In the genomic region with DNA sequence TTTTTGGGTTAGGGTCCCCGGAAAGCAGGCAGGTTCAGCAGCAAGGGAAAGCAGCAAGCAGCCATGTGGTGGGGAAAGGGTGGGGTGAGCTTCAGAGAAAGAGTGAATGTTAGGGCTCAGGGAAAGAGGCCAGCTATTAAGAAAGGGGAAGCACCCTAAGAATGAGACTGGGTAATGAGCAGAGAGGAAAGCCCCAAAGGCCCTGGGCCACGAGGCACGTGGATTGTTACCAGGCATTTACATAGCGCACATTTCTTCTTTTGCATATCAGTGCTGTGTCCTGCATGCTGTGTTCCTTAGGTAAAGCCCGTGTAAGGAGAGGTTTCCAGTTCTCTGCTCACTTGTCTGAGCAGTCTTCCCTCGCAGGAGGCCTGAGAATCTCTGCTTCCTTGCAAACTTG, we compare ENCODE assay signal across 19 mouse cellular contexts. TPM values are rescaled to one million over a fixed set of nuclear protein-coding genes. Genes with fewer than 3 reads are reported as not detected.
DNase-seq lines count a peak whose midpoint lies in the region; ATAC-seq and TF ChIP-seq lines count a peak whose summit lies in the region.
"Had no signal": no experiment of that assay in that cellular context is flagged by ENCODE, and none has a peak within 500 bp of the region (broad histone marks: within the 10 kb centered on the region; RNA-seq: fewer than 3 reads in every experiment).

No protein-coding gene starts in this region.

- TF ChIP-seq EP300 in heart, postnatal 0 days (IDR thresholded peaks at IDR 0.05; ENCODE audit: low read depth): no peak

- no peaks in the 10 kb centered on the region for H3K4me1 ChIP-seq in heart, postnatal 0 days (ENCODE audit: control insufficient read depth, insufficient read depth)
- H3K4me1 ChIP-seq in embryonic facial prominence, embryonic 10.5 days: 0 out of 2 replicates have a peak, but pooled peaks cover 3% of the 10 kb centered on the region
- H3K4me1 ChIP-seq: forebrain, embryonic 12.5 days had no signal

- TF ChIP-seq CTCF in heart, postnatal 0 days (IDR thresholded peaks at IDR 0.05; ENCODE audit: low read depth): no peak

- H3K27ac ChIP-seq in heart, postnatal 0 days (ENCODE audit: low read depth): no peak overlapping the region
- 0 out of 2 replicates have a peak overlapping the region, but pooled peaks have one; percentile 10 for H3K27ac ChIP-seq in embryonic facial prominence, embryonic 10.5 days (replicated peaks)
- H3K27ac ChIP-seq: forebrain, embryonic 12.5 days; hindbrain, postnatal 0 days; kidney, postnatal 0 days had no signal

- intact Hi-C loops in heart, postnatal 25 days (cut with DNase I): no loop called here

- H3K4me2 ChIP-seq in heart, postnatal 0 days (ENCODE audit: low read depth, low read length): no peak overlapping the region
- H3K4me2 ChIP-seq: forebrain, embryonic 12.5 days had no signal

- no peak overlapping the region for H3K9ac ChIP-seq in heart, postnatal 0 days (replicated peaks; ENCODE audit: low read depth, low read length)
- H3K9ac ChIP-seq: forebrain, embryonic 12.5 days had no signal

- 29% methylated on average over 6 of the region's 6 CpGs for WGBS in heart, postnatal 0 days
- WGBS in embryonic facial prominence, embryonic 10.5 days: 41% methylated on average over 6 of the region's 6 CpGs

- H3K36me3 ChIP-seq in heart, postnatal 0 days (replicated peaks; ENCODE audit: control insufficient read depth, insufficient read depth, low read length): no peaks in the 10 kb centered on the region
- no peaks in the 10 kb centered on the region for H3K36me3 ChIP-seq in embryonic facial prominence, embryonic 10.5 days (replicated peaks)
- H3K36me3 ChIP-seq: forebrain, embryonic 12.5 days; G1E had no signal

- peak; percentile 45; the same call in 1 of the 2 replicates for ATAC-seq in heart, postnatal 0 days (ENCODE audit: insufficient read depth, low read depth)
- peak; percentile 95 for ATAC-seq in CD4-positive, CD25-positive, alpha-beta regulatory T cell, adult 4 months
- peak; percentile 94 for ATAC-seq in monocyte, adult 5-6 weeks (replicated peaks; ENCODE audit: insufficient number of reproducible peaks, low FRiP score, low TSS enrichment, poor library complexity, severe bottlenecking)
- ATAC-seq: hindbrain, postnatal 0 days; midbrain, embryonic 16.5 days had no signal

- no peaks in the 10 kb centered on the region for H3K9me3 ChIP-seq in heart, postnatal 0 days (replicated peaks; ENCODE audit: control insufficient read depth, low read length)
- no peaks in the 10 kb centered on the region for H3K9me3 ChIP-seq in embryonic facial prominence, embryonic 10.5 days
- H3K9me3 ChIP-seq: forebrain, embryonic 12.5 days had no signal

- no peak overlapping the region for H3K4me3 ChIP-seq in heart, postnatal 0 days (ENCODE audit: low read depth, low read length)
- no peak overlapping the region for H3K4me3 ChIP-seq in embryonic facial prominence, embryonic 10.5 days
- H3K4me3 ChIP-seq: forebrain, embryonic 12.5 days had no signal

- H3K27me3 ChIP-seq in heart, postnatal 0 days (ENCODE audit: control insufficient read depth, insufficient read depth, low read length): no peaks in the 10 kb centered on the region
- no peaks in the 10 kb centered on the region for H3K27me3 ChIP-seq in embryonic facial prominence, embryonic 10.5 days (replicated peaks; ENCODE audit: low read depth, poor library complexity, severe bottlenecking)
- H3K27me3 ChIP-seq: forebrain, embryonic 12.5 days had no signal

- no peak for DNase-seq in heart, postnatal 0 days (ENCODE audit: low spot score)
- DNase-seq in heart, postnatal 25 days (ENCODE audit: low spot score): no peak
- DNase-seq in embryonic facial prominence, embryonic 10.5 days (ENCODE audit: low spot score): no peak
- DNase-seq in layer of hippocampus, postnatal 14 days (ENCODE audit: low spot score in 2 of 2): no peak
- no peak for DNase-seq in layer of hippocampus, postnatal 10 days (ENCODE audit: low spot score in 2 of 2)
- no peak for DNase-seq in cerebellum, postnatal 10 days
- DNase-seq: cerebellum, adult 18-20 months; cerebellum, postnatal 36 days; heart, postnatal 10 days; kidney, adult 18-20 months; liver; lung, postnatal 14 days had no signal

RNA-seq across cellular contexts. Expression of gene Nfil3, which starts 43.4 kb away (rescaled TPM):
- total RNA-seq in heart, postnatal 0 days (2014; rRNA removed; ENCODE audit: low replicate concordance): 16.5 and 18.0 TPM in 2 replicates
- polyA plus RNA-seq in heart, postnatal 0 days (2015; fragmentation: Nextera tagmentation; extraction: Ambion mirVana): 20.0 and 20.3 TPM in 2 replicates
- total RNA-seq in heart, postnatal 25 days (2021): 10 to 100 TPM; 13.3 to 36.5 TPM
- polyA plus RNA-seq in CD4-positive, CD25-positive, alpha-beta regulatory T cell, adult 4 months (2017; shearing (Covaris generic)): 1 to 10 TPM; 1.7 to 3.7 TPM
- polyA plus RNA-seq in embryonic facial prominence, embryonic 10.5 days (2016; fragmentation: Nextera tagmentation; extraction: Ambion mirVana): 22.8 and 24.5 TPM in 2 replicates
- total RNA-seq in monocyte, adult 5-6 weeks (2017): 97.8 to 144 TPM (median 137 TPM) in 3 replicates
- 10 to 100 TPM; 10.7 to 13.6 TPM for total RNA-seq in layer of hippocampus, postnatal 14 days (2021)
- 10 to 100 TPM; 12.3 to 12.9 TPM for total RNA-seq in layer of hippocampus, postnatal 10 days (2021)

Comparison
In these comparisons a context has a peak if more than half of its experiments do, and no peak if none do; other contexts are left out.
1. ATAC-seq: peak in every context shown above with its lines; median percentile 95 in CD4-positive, CD25-positive, alpha-beta regulatory T cell, adult 4 months; 94 in monocyte, adult 5-6 weeks; 45 in heart, postnatal 0 days.